Mouse (Mus musculus): ENCODE measurements around the gene Spata2l. TPM values are rescaled to one million over a fixed set of nuclear protein-coding genes. Genes with fewer than 3 reads are reported as not detected.
A peak's percentile ranks its signal among the peaks of the same experiment; 100 is the strongest.

The Spata2l gene
- polyA plus RNA-seq, 1 experiment = 1.1 TPM

DNA sequence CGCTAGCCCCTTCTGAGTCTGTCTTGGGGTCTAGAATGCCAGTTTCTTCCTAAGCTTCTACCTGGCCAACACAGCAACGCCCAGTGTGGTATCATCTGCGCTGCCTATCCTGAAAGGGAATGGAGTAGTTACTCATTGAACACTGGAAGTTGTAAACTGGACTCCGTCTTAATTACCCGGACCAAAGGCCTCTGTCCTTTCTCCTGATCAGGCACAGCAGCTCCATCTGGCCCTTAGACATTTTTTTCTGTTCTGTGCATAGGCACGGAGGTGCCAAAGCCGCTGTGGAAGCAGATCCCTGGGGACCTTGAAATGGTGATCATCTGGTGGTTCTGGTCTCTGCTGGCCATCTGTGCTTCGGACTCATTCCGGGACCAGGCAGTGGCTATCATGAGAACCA is 42.3 kb downstream of the Spata2l start:
- Histone ChIP-seq H3K36me3 (ENCODE audit: control insufficient read depth, insufficient read depth) (no peaks in the 10 kb centered on the region), H3ac (ENCODE audit: control insufficient read depth, insufficient read length) (no peak overlapping the region), H3K4me3 (no peak overlapping the region), H3K27me3 (ENCODE audit: control insufficient read depth, insufficient read depth, insufficient read length) (no peaks in the 10 kb centered on the region), H3K79me2 (ENCODE audit: control insufficient read depth, insufficient read depth) (no peaks in the 10 kb centered on the region), H3K4me2 (ENCODE audit: low read depth) (no peak overlapping the region)
- TF ChIP-seq POLR2AphosphoS2 (IDR thresholded peaks at IDR 0.05; ENCODE audit: insufficient read length, low read depth) (no peak), CEBPB (IDR thresholded peaks at IDR 0.05; ENCODE audit: insufficient read depth, poor library complexity, severe bottlenecking) (no peak)

- Histone ChIP-seq H3K27me3 (ENCODE audit: control insufficient read depth, insufficient read depth, insufficient read length) (no peaks in the 10 kb centered on the region), H3K4me2 (ENCODE audit: low read depth) (no peak overlapping the region), H3ac (ENCODE audit: control insufficient read depth, insufficient read length) (no peak overlapping the region), H3K79me2 (ENCODE audit: control insufficient read depth, insufficient read depth) (no peaks in the 10 kb centered on the region), H3K4me3 (no peak overlapping the region), H3K36me3 (ENCODE audit: control insufficient read depth, insufficient read depth) (no peaks in the 10 kb centered on the region)
- no peak for TF ChIP-seq MAX (IDR thresholded peaks at IDR 0.05; ENCODE audit: low read depth)
- no peak for TF ChIP-seq CEBPB (IDR thresholded peaks at IDR 0.05; ENCODE audit: insufficient read depth, poor library complexity, severe bottlenecking)
- TF ChIP-seq E2F4 (IDR thresholded peaks at IDR 0.05; ENCODE audit: insufficient read depth) = no peak
- TF ChIP-seq POLR2A (IDR thresholded peaks at IDR 0.05; ENCODE audit: insufficient read length, low read depth) = no peak
- TF ChIP-seq USF1 (IDR thresholded peaks at IDR 0.05; ENCODE audit: low read depth) = no peak
- no peak for TF ChIP-seq TCF3 (IDR thresholded peaks at IDR 0.05; ENCODE audit: insufficient read length, low read depth)
- TF ChIP-seq MYOD1 (IDR thresholded peaks at IDR 0.05; ENCODE audit: control insufficient read depth in 1 of 3, insufficient read length in 2 of 3, low read depth in 2 of 3) = no peak
- TF ChIP-seq SRF (IDR thresholded peaks at IDR 0.05; ENCODE audit: control insufficient read depth, insufficient read length, low read depth) = no peak
- no peak for TF ChIP-seq TCF12 (IDR thresholded peaks at IDR 0.05; ENCODE audit: insufficient read depth, poor library complexity, severe bottlenecking)
- TF ChIP-seq MYOG (IDR thresholded peaks at IDR 0.05; ENCODE audit: control insufficient read depth in 1 of 3, insufficient read depth in 1 of 3, insufficient read length in 2 of 3, low read depth in 2 of 3) = no peak
- no peak for TF ChIP-seq REST (IDR thresholded peaks at IDR 0.05; ENCODE audit: insufficient read depth, insufficient read length)
- no peak for TF ChIP-seq POLR2AphosphoS2 (IDR thresholded peaks at IDR 0.05; ENCODE audit: insufficient read length, low read depth)
These were observed 44.1 kb downstream of the Spata2l start for GRCm38 (mm10) chr8:123191908-123192307.

- no peak overlapping the region for H3K4me3 ChIP-seq
- H3K4me2 ChIP-seq (ENCODE audit: low read depth) = no peak overlapping the region
- H3K36me3 ChIP-seq (ENCODE audit: control insufficient read depth, insufficient read depth) = no peaks in the 10 kb centered on the region
- H3K79me2 ChIP-seq (ENCODE audit: control insufficient read depth, insufficient read depth) = no peaks in the 10 kb centered on the region
- no peaks in the 10 kb centered on the region for H3K27me3 ChIP-seq (ENCODE audit: control insufficient read depth, insufficient read depth, insufficient read length)
- no peak overlapping the region for H3ac ChIP-seq (ENCODE audit: control insufficient read depth, insufficient read length)
- TF ChIP-seq MYOD1 (IDR thresholded peaks at IDR 0.05; ENCODE audit: control insufficient read depth in 1 of 3, insufficient read length in 2 of 3, low read depth in 2 of 3) (no peak), REST (IDR thresholded peaks at IDR 0.05; ENCODE audit: insufficient read depth, insufficient read length) (no peak), TCF12 (IDR thresholded peaks at IDR 0.05; ENCODE audit: insufficient read depth, poor library complexity, severe bottlenecking) (no peak), POLR2AphosphoS2 (IDR thresholded peaks at IDR 0.05; ENCODE audit: insufficient read length, low read depth) (no peak), USF1 (IDR thresholded peaks at IDR 0.05; ENCODE audit: low read depth) (no peak), SRF (IDR thresholded peaks at IDR 0.05; ENCODE audit: control insufficient read depth, insufficient read length, low read depth) (no peak)
These were observed 45.4 kb downstream of the Spata2l start for GRCm38 (mm10) chr8:123190678-123191077.

DNA sequence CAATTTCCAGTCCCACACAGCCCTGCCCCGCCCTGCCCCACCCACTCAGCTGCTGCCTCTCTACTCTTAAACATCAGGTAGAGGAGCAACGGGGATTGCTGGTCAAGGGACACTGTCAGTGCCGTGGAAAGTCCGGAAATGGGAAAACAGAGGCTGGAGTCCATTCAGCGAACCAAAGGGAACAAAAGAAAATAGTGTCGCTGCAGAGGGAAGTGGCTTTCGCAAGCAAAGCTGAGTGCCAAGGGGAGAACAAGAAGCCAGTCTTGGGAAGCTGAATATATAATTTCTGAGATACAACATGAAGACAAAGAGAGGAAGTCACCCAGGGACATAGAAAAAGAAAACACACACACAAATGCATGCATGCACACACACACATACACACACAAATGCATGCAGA is 47.2 kb downstream of the Spata2l start:
- Histone ChIP-seq H3K79me2 (ENCODE audit: control insufficient read depth, insufficient read depth) (no peaks in the 10 kb centered on the region), H3K27me3 (ENCODE audit: control insufficient read depth, insufficient read depth, insufficient read length) (no peaks in the 10 kb centered on the region), H3K36me3 (ENCODE audit: control insufficient read depth, insufficient read depth) (no peaks in the 10 kb centered on the region), H3K4me3 (no peak overlapping the region), H3ac (ENCODE audit: control insufficient read depth, insufficient read length) (no peak overlapping the region), H3K4me2 (ENCODE audit: low read depth) (no peak overlapping the region)
- TF ChIP-seq MYOG (IDR thresholded peaks at IDR 0.05; ENCODE audit: control insufficient read depth in 1 of 3, insufficient read depth in 1 of 3, insufficient read length in 2 of 3, low read depth in 2 of 3) = no peak
- no peak for TF ChIP-seq SRF (IDR thresholded peaks at IDR 0.05; ENCODE audit: control insufficient read depth, insufficient read length, low read depth)
- TF ChIP-seq TCF3 (IDR thresholded peaks at IDR 0.05; ENCODE audit: insufficient read length, low read depth) = no peak
- no peak for TF ChIP-seq USF1 (IDR thresholded peaks at IDR 0.05; ENCODE audit: low read depth)
- no peak for TF ChIP-seq MYOD1 (IDR thresholded peaks at IDR 0.05; ENCODE audit: control insufficient read depth in 1 of 3, insufficient read length in 2 of 3, low read depth in 2 of 3)
- no peak for TF ChIP-seq E2F4 (IDR thresholded peaks at IDR 0.05; ENCODE audit: insufficient read depth)
- TF ChIP-seq TCF12 (IDR thresholded peaks at IDR 0.05; ENCODE audit: insufficient read depth, poor library complexity, severe bottlenecking) = no peak

DNA sequence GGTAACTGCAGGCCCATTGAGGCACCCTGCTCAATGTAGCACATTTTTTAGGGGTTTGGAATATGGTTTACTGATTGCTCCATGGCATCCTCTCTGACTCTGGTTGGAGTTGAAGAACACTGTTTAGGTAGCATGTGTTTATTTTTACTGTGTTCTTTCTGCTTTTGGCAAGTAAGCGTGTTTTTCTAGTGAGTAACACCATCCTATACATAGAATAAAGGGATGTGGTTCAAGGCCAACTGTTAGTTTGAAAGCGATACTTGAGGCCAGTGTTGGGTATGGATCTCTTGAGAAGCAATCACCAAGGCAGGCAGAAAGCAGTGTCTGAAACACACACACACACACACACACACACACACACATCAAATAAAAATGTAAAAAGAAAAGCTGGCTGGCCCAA is 48.0 kb downstream of the Spata2l start:
- no peak overlapping the region for H3K4me3 ChIP-seq
- no peaks in the 10 kb centered on the region for H3K79me2 ChIP-seq (ENCODE audit: control insufficient read depth, insufficient read depth)
- no peaks in the 10 kb centered on the region for H3K27me3 ChIP-seq (ENCODE audit: control insufficient read depth, insufficient read depth, insufficient read length)
- H3K36me3 ChIP-seq (ENCODE audit: control insufficient read depth, insufficient read depth) = no peaks in the 10 kb centered on the region
- no peak for TF ChIP-seq POLR2A (IDR thresholded peaks at IDR 0.05; ENCODE audit: insufficient read length, low read depth)
- no peak for TF ChIP-seq REST (IDR thresholded peaks at IDR 0.05; ENCODE audit: insufficient read depth, insufficient read length)
- no peak for TF ChIP-seq MYOD1 (IDR thresholded peaks at IDR 0.05; ENCODE audit: control insufficient read depth in 1 of 3, insufficient read length in 2 of 3, low read depth in 2 of 3)
- TF ChIP-seq SRF (IDR thresholded peaks at IDR 0.05; ENCODE audit: control insufficient read depth, insufficient read length, low read depth) = no peak
- H3ac ChIP-seq (ENCODE audit: control insufficient read depth, insufficient read length) = no peak overlapping the region
- peak overlapping the region; percentile 24 for H3K4me2 ChIP-seq (ENCODE audit: low read depth)
